Mouse (Mus musculus): Measurements from ENCODE around the gene Gdpd3.

- no peak for TF ChIP-seq POLR2A (IDR thresholded peaks at IDR 0.05; ENCODE audit: borderline replicate concordance, control insufficient read depth, low read depth, low read length)
- TF ChIP-seq CTCF (IDR thresholded peaks at IDR 0.05; ENCODE audit: control insufficient read depth, insufficient read depth, low read length): no peak
Measured at GRCm38 (mm10) chr7:126803181-126803580, 37.0 kb downstream of the Gdpd3 start.
